Mouse (Mus musculus): ENCODE data around the gene Rpl3l. TPM values are rescaled to one million over a fixed set of nuclear protein-coding genes. Genes with fewer than 3 reads are reported as not detected.
"Not testable (repeated sequence)": the region's sequence is repeated elsewhere in the genome, so short reads cannot be mapped to it uniquely, and the experiment has no call there.

The Rpl3l gene
- polyA plus RNA-seq, 1 experiment from 2014 or later = not detected

GRCm38 (mm10) chr17:24701251-24701650, 26.4 kb upstream of the Rpl3l start:
- H3K9ac ChIP-seq = no peak overlapping the region
- H3K27ac ChIP-seq = no peak overlapping the region
- H3K9me3 ChIP-seq (replicated peaks) = no peaks in the 10 kb centered on the region
- no peak overlapping the region for H3K4me3 ChIP-seq (replicated peaks)
- WGBS = 87% methylated on average over 9 of the region's 9 CpGs
- no peaks in the 10 kb centered on the region for H3K27me3 ChIP-seq
- peaks cover 30% of the 10 kb centered on the region for H3K4me1 ChIP-seq
- H3K4me2 ChIP-seq = no peak overlapping the region
- H3K36me3 ChIP-seq = peaks cover 67% of the 10 kb centered on the region
- ATAC-seq (replicated peaks; ENCODE audit: low FRiP score) = no peak

GRCm38 (mm10) chr17:24705821-24706220, 21.8 kb upstream of the Rpl3l start:
- no peaks in the 10 kb centered on the region for H3K9me3 ChIP-seq (replicated peaks)
- 91% methylated on average over 3 of the region's 3 CpGs for WGBS
- H3K4me2 ChIP-seq = no peak overlapping the region
- H3K27ac ChIP-seq = no peak overlapping the region
- no peak overlapping the region for H3K9ac ChIP-seq
- ATAC-seq (replicated peaks; ENCODE audit: low FRiP score) = no peak
- H3K4me3 ChIP-seq (replicated peaks) = peak overlapping the region; percentile 92; the same call in 1 of the 2 replicates
- peaks cover 48% of the 10 kb centered on the region for H3K36me3 ChIP-seq
- peaks cover 21% of the 10 kb centered on the region for H3K4me1 ChIP-seq
- no peaks in the 10 kb centered on the region for H3K27me3 ChIP-seq

- Histone ChIP-seq H3K27me3 (no peaks in the 10 kb centered on the region), H3K9me3 (replicated peaks) (no peaks in the 10 kb centered on the region), H3K4me3 (replicated peaks) (peak within 1 kb of the TSS; percentile 92), H3K27ac (peak within 1 kb of the TSS; percentile 93), H3K4me2 (peak within 1 kb of the TSS; percentile 81), H3K4me1 (peaks cover 21% of the 10 kb centered on the region), H3K36me3 (peaks cover 35% of the 10 kb centered on the region), H3K9ac (peak within 1 kb of the TSS; percentile 78)
- 4% methylated on average over 32 of the region's 32 CpGs for WGBS
- ATAC-seq (replicated peaks; ENCODE audit: low FRiP score) = peak; percentile 76
These were observed 20.4 kb upstream of the Rpl3l start, which contains the start of gene Tbl3 for GRCm38 (mm10) chr17:24706982-24707800. Tbl3 (minus strand) TSS chr17:24707660.

GRCm38 (mm10) chr17:24707801-24708425, 19.7 kb upstream of the Rpl3l start:
- Histone ChIP-seq H3K27me3 (no peaks in the 10 kb centered on the region), H3K4me1 (peaks cover 21% of the 10 kb centered on the region), H3K27ac (peak overlapping the region; percentile 93), H3K4me2 (peak overlapping the region; percentile 81), H3K9ac (peak overlapping the region; percentile 78), H3K4me3 (replicated peaks) (peak overlapping the region; percentile 92), H3K36me3 (peaks cover 27% of the 10 kb centered on the region), H3K9me3 (replicated peaks) (no peaks in the 10 kb centered on the region)
- peak; percentile 40; the same call in 1 of the 2 replicates for ATAC-seq (replicated peaks; ENCODE audit: low FRiP score)
- WGBS = 4% methylated on average over 24 of the region's 24 CpGs

- no peak for ATAC-seq (replicated peaks; ENCODE audit: low FRiP score)
- 41% methylated on average over 2 of the region's 2 CpGs for WGBS
These were observed 19.0 kb upstream of the Rpl3l start for GRCm38 (mm10) chr17:24708646-24709045.

GRCm38 (mm10) chr17:24715556-24715955, 12.1 kb upstream of the Rpl3l start:
- no peaks in the 10 kb centered on the region for H3K27me3 ChIP-seq
- H3K9ac ChIP-seq = no peak overlapping the region; the same call in 1 of the 2 replicates
- peaks cover 21% of the 10 kb centered on the region for H3K4me1 ChIP-seq
- no peaks in the 10 kb centered on the region for H3K9me3 ChIP-seq (replicated peaks)
- peaks cover 28% of the 10 kb centered on the region for H3K36me3 ChIP-seq
- peak overlapping the region; percentile 75 for H3K27ac ChIP-seq
- no peak overlapping the region for H3K4me2 ChIP-seq
- no peak for ATAC-seq (replicated peaks; ENCODE audit: low FRiP score)
- 42% methylated on average over 6 of the region's 6 CpGs for WGBS
- no peak overlapping the region for H3K4me3 ChIP-seq (replicated peaks)

More at GRCm38 (mm10) chr17:24708646-24709045, 19.0 kb upstream of the Rpl3l start:
- Histone ChIP-seq H3K9ac (no peak overlapping the region), H3K9me3 (replicated peaks) (no peaks in the 10 kb centered on the region), H3K4me3 (replicated peaks) (peak overlapping the region; percentile 92; the same call in 1 of the 2 replicates), H3K27ac (no peak overlapping the region), H3K36me3 (peaks cover 21% of the 10 kb centered on the region), H3K4me2 (peak overlapping the region; percentile 81; the same call in 1 of the 2 replicates), H3K27me3 (no peaks in the 10 kb centered on the region), H3K4me1 (peaks cover 21% of the 10 kb centered on the region)

- peaks cover 29% of the 10 kb centered on the region for H3K36me3 ChIP-seq
- H3K4me1 ChIP-seq = peaks cover 23% of the 10 kb centered on the region
- H3K27me3 ChIP-seq = no peaks in the 10 kb centered on the region
- H3K4me3 ChIP-seq (replicated peaks) = no peak overlapping the region
- H3K9ac ChIP-seq = 0 out of 2 replicates have a peak overlapping the region, but pooled peaks have one; percentile 21
- H3K9me3 ChIP-seq (replicated peaks) = no peaks in the 10 kb centered on the region
- ATAC-seq (replicated peaks; ENCODE audit: low FRiP score) = no peak
- no peak overlapping the region for H3K4me2 ChIP-seq
- WGBS = 88% methylated on average over 15 of the region's 15 CpGs
- H3K27ac ChIP-seq = peak overlapping the region; percentile 75
These were observed 11.4 kb upstream of the Rpl3l start for GRCm38 (mm10) chr17:24716166-24716682.

- no peak for ATAC-seq (replicated peaks; ENCODE audit: low FRiP score)
- Histone ChIP-seq H3K4me2 (peak within 1 kb of the TSS; percentile 70), H3K4me1 (peaks cover 40% of the 10 kb centered on the region), H3K9me3 (replicated peaks) (no peaks in the 10 kb centered on the region), H3K27me3 (no peaks in the 10 kb centered on the region), H3K9ac (peak within 1 kb of the TSS; percentile 96; the same call in 1 of the 2 replicates), H3K36me3 (peaks cover 44% of the 10 kb centered on the region), H3K27ac (peak within 1 kb of the TSS; percentile 94; the same call in 1 of the 2 replicates), H3K4me3 (replicated peaks) (peak within 1 kb of the TSS; percentile 98)
- 78% methylated on average over 4 of the region's 4 CpGs for WGBS
These were observed 9.7 kb upstream of the Rpl3l start, which contains the start of the genes Rnf151 and Rps2 for GRCm38 (mm10) chr17:24717943-24718342. Rnf151 (minus strand) TSS chr17:24718063. Rps2 (plus strand) TSS chr17:24718116.

- not testable (repeated sequence) for ATAC-seq (replicated peaks; ENCODE audit: low FRiP score); H3K27me3 ChIP-seq; H3K9me3 ChIP-seq (replicated peaks)
- peak overlapping the region; percentile 94; the same call in 1 of the 2 replicates for H3K27ac ChIP-seq
- peaks cover 47% of the 10 kb centered on the region for H3K4me1 ChIP-seq
- peak overlapping the region; percentile 96 for H3K9ac ChIP-seq
- peak overlapping the region; percentile 98 for H3K4me3 ChIP-seq (replicated peaks)
- H3K36me3 ChIP-seq = peaks cover 44% of the 10 kb centered on the region
- WGBS = 60% methylated on average over 5 of the region's 5 CpGs
- H3K4me2 ChIP-seq = peak overlapping the region; percentile 70
These were observed 8.7 kb upstream of the Rpl3l start for GRCm38 (mm10) chr17:24718938-24719337.

GRCm38 (mm10) chr17:24719494-24720222, 8.0 kb upstream of the Rpl3l start:
- Histone ChIP-seq H3K4me1 (peaks cover 47% of the 10 kb centered on the region), H3K9me3 (replicated peaks) (no peaks in the 10 kb centered on the region), H3K4me3 (replicated peaks) (peak overlapping the region; percentile 98), H3K4me2 (peak overlapping the region; percentile 70), H3K36me3 (peaks cover 44% of the 10 kb centered on the region), H3K9ac (peak overlapping the region; percentile 96), H3K27me3 (no peaks in the 10 kb centered on the region), H3K27ac (peak overlapping the region; percentile 94)
- WGBS = under 1% methylated on average over 61 of the region's 61 CpGs
- ATAC-seq (replicated peaks; ENCODE audit: low FRiP score) = peak; percentile 96

- peak overlapping the region; percentile 98 for H3K4me3 ChIP-seq (replicated peaks)
- peaks cover 44% of the 10 kb centered on the region for H3K36me3 ChIP-seq
- WGBS = under 1% methylated on average over 11 of the region's 11 CpGs
- H3K4me2 ChIP-seq = peak overlapping the region; percentile 70
- peak overlapping the region; percentile 86 for H3K27ac ChIP-seq
- peaks cover 41% of the 10 kb centered on the region for H3K4me1 ChIP-seq
- ATAC-seq (replicated peaks; ENCODE audit: low FRiP score); H3K9me3 ChIP-seq (replicated peaks); H3K27me3 ChIP-seq: not testable (repeated sequence)
- peak overlapping the region; percentile 72 for H3K9ac ChIP-seq
These were observed 7.0 kb upstream of the Rpl3l start for GRCm38 (mm10) chr17:24720616-24721015.
